Mouse (Mus musculus) ES-CJ7 (cell line): ENCODE measurements at regions not wholly inside any gene's neighbourhood (a gene's known extent, or its start where the extent isn't known, plus 50 kb on each side); places are given as distances from the start of the nearest gene placed in this dataset.

Source experiments
- DNase-seq: peaks from one replicate; pipeline ENCODE4 v3.0.0; 2011; ENCODE audit warnings: low read depth, low spot score

- no peak for DNase-seq
Measured at GRCm38 (mm10) chr4:18525807-18526206, 1079.4 kb upstream of the Gm12353 start.

- DNase-seq, result peak; percentile 52
Measured at GRCm38 (mm10) chr4:18527111-18527510, 1078.1 kb upstream of the Gm12353 start.

DNA sequence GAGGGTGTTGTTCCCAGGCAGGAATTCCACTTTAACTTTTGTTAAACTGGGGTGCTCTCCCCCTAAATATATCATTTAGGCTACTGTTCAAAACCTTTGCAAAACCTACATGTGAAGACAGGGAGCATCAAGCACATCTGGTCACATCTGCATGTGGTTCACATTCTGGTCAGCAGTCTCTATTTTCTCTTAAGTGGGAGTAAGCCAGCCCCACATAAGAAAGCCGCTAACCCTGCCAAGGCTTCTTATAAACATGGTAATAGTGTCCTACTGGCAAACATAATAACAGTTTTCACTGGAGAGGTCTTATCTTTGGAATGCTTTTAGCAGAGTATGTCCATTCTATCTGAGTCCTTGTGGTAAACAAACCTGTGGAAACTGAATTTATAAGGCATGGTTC is 1038.4 kb upstream of the Gm12353 start:
- no peak for DNase-seq
